Mouse (Mus musculus) CH12.LX (cell line): Measurements from ENCODE around the gene Letm1.

Source experiments
- E2F4 ChIP-seq: IDR thresholded peaks from 2 replicates; pipeline ENCODE4 v1.6.1; 2011; ENCODE audit warnings: low read depth, low read length, improper control_type of control experiment; ENCODE audit not compliant: insufficient replicate concordance
- GABPA ChIP-seq: IDR thresholded peaks from 2 replicates; pipeline ENCODE4 v1.6.1; 2012; ENCODE audit warnings: low read depth, low read length, improper control_type of control experiment, inconsistent platforms; ENCODE audit not compliant: insufficient replicate concordance
- HCFC1 ChIP-seq: IDR thresholded peaks from 2 replicates; pipeline ENCODE4 v1.6.1; 2012; ENCODE audit warnings: low read depth, mild to moderate bottlenecking, inconsistent platforms, low read length, improper control_type of control experiment
- NELFE ChIP-seq: IDR thresholded peaks from 2 replicates; pipeline ENCODE4 v1.6.1; 2011; ENCODE audit warnings: low read depth, low read length, improper control_type of control experiment
- POLR2A ChIP-seq: IDR thresholded peaks from 2 replicates; pipeline ENCODE4 v1.6.1; 2011; ENCODE audit warnings: low read depth, mild to moderate bottlenecking, improper control_type of control experiment, low read length
- POLR2AphosphoS2 ChIP-seq: IDR thresholded peaks from 2 replicates; pipeline ENCODE4 v1.6.1; 2011; ENCODE audit warnings: low read depth, low read length, improper control_type of control experiment
- RCOR1 ChIP-seq: conservative IDR thresholded peaks from 2 replicates; pipeline ENCODE4 v1.6.1; 2012; ENCODE audit warnings: low read depth, mild to moderate bottlenecking, inconsistent platforms, low read length, improper control_type of control experiment

GRCm38 (mm10) chr5:33716467-33716866 lies 66.2 kb downstream of the Letm1 start:
- no peak for TF ChIP-seq E2F4
- TF ChIP-seq POLR2AphosphoS2: no peak
- TF ChIP-seq POLR2A: no peak
- no peak for TF ChIP-seq HCFC1
- TF ChIP-seq RCOR1: no peak
- TF ChIP-seq NELFE: no peak
- no peak for TF ChIP-seq GABPA
